Mouse (Mus musculus): Measurements from ENCODE around the gene Npr2. TPM values are rescaled to one million over a fixed set of nuclear protein-coding genes. Genes with fewer than 3 reads are reported as not detected.

Gene Npr2
- polyA plus RNA-seq, 1 experiment from 2014 or later, result 10.8 TPM

DNA sequence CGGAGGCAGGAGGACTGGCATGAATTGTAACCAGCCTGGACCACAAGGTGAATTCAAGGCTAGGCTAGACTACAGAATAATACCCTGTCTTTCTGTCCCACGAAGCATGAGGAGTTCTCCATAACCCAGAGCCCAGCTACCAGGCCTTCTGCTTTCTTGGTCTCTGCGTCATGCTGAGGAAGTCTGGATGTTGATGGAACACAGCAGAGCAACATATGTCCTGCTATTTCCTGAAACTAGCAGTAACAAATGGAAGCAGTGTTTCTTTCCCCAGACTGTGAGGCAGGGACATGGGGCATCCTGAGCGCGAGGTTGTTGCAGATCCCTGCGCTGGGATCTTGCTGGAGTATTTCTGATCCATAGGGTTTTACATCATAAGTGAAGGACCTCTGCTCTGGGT, 46.8 kb downstream of the Npr2 start:
- no peak overlapping the region for H3K4me3 ChIP-seq (ENCODE audit: low read length)
- H3K9ac ChIP-seq (ENCODE audit: low read depth, low read length), result no peak overlapping the region
- no peak overlapping the region for H3K27ac ChIP-seq (ENCODE audit: low read depth, low read length)
- WGBS, result 93% methylated on average over 6 of the region's 6 CpGs
- no peaks in the 10 kb centered on the region for H3K4me1 ChIP-seq (ENCODE audit: control insufficient read depth, insufficient read depth, low read depth, low read length)
- H3K9me3 ChIP-seq (ENCODE audit: control insufficient read depth, low read length), result no peaks in the 10 kb centered on the region
- H3K36me3 ChIP-seq (ENCODE audit: control insufficient read depth, insufficient read depth, low read length), result peaks cover 61% of the 10 kb centered on the region
- H3K4me2 ChIP-seq (ENCODE audit: low read length), result no peak overlapping the region
- no peaks in the 10 kb centered on the region for H3K27me3 ChIP-seq (replicated peaks; ENCODE audit: control insufficient read depth, insufficient read depth, low read length)
- ATAC-seq, result no peak

DNA sequence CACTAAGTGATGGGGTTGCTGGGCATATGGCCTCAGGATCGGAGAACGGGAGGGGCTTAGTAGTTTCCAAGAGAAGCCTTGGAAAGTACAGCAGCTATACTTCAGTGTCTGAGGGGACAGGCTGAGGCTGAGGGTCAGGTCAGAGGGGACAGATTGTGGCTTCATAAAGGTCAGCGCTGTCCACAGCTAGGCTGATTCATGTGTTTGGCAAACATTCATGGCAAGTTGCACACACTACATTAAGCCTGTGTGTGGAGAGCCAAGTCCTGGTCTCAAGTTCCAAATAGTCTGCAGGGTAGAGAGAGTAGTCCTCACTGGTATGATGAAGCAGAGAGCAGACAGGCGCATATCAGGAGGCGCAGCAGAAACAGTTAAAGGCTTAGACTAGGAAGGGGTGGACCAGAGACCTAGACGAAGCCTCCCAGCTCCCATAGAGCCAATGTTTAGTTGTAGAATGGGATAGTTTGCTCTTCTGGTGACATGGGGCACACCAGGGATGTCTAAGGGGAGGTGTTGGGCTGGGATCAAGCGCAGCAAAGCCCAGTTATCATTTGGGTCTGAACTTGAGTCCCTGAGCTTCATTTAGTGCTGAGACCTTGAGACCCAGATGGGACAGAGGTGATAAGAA, 47.8 kb downstream of the Npr2 start:
- Histone ChIP-seq H3K4me1 (ENCODE audit: control insufficient read depth, insufficient read depth, low read depth, low read length) (no peaks in the 10 kb centered on the region), H3K9ac (ENCODE audit: low read depth, low read length) (no peak overlapping the region), H3K9me3 (ENCODE audit: control insufficient read depth, low read length) (no peaks in the 10 kb centered on the region), H3K27me3 (replicated peaks; ENCODE audit: control insufficient read depth, insufficient read depth, low read length) (no peaks in the 10 kb centered on the region), H3K4me2 (ENCODE audit: low read length) (no peak overlapping the region), H3K27ac (ENCODE audit: low read depth, low read length) (no peak overlapping the region), H3K4me3 (ENCODE audit: low read length) (no peak overlapping the region), H3K36me3 (ENCODE audit: control insufficient read depth, insufficient read depth, low read length) (peaks cover 54% of the 10 kb centered on the region)
- WGBS, result 90% methylated on average over 7 of the region's 7 CpGs
- no peak for ATAC-seq

DNA sequence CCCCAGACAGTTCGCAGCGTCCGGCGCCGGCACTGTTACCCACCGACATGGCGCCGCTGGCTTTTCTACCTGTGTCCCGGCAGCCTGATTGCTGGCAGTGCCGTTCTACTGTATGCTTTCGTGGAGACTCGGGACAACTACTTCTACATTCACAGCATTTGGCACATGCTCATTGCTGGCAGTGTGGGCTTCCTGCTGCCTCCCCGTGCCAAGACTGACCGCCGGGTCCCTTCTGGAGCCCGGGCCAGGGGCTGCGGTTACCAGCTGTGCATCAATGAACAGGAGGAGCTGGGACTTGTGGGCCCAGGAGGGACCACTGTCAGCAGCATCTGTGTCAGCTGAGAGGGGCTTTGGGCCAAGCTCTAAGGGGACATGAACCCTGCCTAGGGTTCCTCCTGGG, 58.3 kb downstream of the Npr2 start:
- Histone ChIP-seq H3K4me2 (ENCODE audit: low read length) (no peak overlapping the region), H3K36me3 (ENCODE audit: control insufficient read depth, insufficient read depth, low read length) (peaks cover 26% of the 10 kb centered on the region), H3K4me3 (ENCODE audit: low read length) (no peak overlapping the region), H3K9ac (ENCODE audit: low read depth, low read length) (no peak overlapping the region), H3K27ac (ENCODE audit: low read depth, low read length) (no peak overlapping the region), H3K4me1 (ENCODE audit: control insufficient read depth, insufficient read depth, low read depth, low read length) (no peaks in the 10 kb centered on the region), H3K27me3 (replicated peaks; ENCODE audit: control insufficient read depth, insufficient read depth, low read length) (no peaks in the 10 kb centered on the region), H3K9me3 (ENCODE audit: control insufficient read depth, low read length) (no peaks in the 10 kb centered on the region)
- 89% methylated on average over 17 of the region's 17 CpGs for WGBS
- no peak for ATAC-seq

DNA sequence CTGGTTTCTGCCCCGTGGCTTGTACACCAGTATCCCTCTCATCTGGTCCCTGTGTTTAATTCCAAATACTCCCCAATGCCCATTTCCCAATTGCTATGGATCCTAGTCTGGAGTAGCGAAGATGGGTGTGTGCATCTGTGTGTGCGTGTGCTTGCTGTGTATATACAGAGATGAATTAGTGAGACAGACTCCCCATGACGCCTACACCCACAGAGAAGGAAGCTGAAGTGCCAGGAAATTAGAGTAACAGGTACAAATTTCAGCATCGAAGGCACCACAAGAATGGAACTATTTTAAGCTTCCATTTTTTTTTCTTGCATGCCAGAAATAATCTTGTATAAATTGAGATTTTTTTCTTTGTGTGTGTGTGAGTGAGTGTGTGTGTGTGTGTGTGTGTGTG, 59.3 kb downstream of the Npr2 start:
- no peak for ATAC-seq
- no peaks in the 10 kb centered on the region for H3K27me3 ChIP-seq (replicated peaks; ENCODE audit: control insufficient read depth, insufficient read depth, low read length)
- H3K27ac ChIP-seq (ENCODE audit: low read depth, low read length), result no peak overlapping the region
- no peak overlapping the region for H3K9ac ChIP-seq (ENCODE audit: low read depth, low read length)
- no peaks in the 10 kb centered on the region for H3K9me3 ChIP-seq (ENCODE audit: control insufficient read depth, low read length)
- H3K4me1 ChIP-seq (ENCODE audit: control insufficient read depth, insufficient read depth, low read depth, low read length), result no peaks in the 10 kb centered on the region
- H3K36me3 ChIP-seq (ENCODE audit: control insufficient read depth, insufficient read depth, low read length), result peaks cover 18% of the 10 kb centered on the region
- H3K4me2 ChIP-seq (ENCODE audit: low read length), result no peak overlapping the region
- 89% methylated on average over 5 of the region's 5 CpGs for WGBS
- no peak overlapping the region for H3K4me3 ChIP-seq (ENCODE audit: low read length)

DNA sequence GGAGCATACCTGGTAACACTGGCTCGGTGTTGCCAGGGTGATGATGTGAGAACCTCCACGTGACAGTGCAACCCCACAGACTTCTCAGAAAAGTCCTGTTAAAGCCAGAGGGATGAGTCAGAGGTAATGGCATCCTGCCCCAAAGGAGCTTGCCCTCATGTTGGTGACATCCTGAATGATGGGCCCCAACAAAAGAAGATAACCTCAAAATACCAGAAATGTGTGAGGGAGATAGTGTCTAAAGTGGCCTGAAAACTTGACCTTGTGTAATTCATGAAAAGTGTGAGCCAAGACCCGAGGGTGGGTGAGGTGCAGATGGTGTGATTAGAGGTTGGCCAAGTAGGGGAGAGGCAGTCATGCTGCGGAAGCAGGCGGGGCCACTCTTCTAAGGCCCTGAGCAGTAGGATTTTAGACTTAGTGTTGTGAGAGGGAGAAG, 62.1 kb downstream of the Npr2 start:
- Histone ChIP-seq H3K27me3 (replicated peaks; ENCODE audit: control insufficient read depth, insufficient read depth, low read length) (no peaks in the 10 kb centered on the region), H3K27ac (ENCODE audit: low read depth, low read length) (no peak overlapping the region), H3K4me3 (ENCODE audit: low read length) (no peak overlapping the region), H3K9ac (ENCODE audit: low read depth, low read length) (no peak overlapping the region), H3K9me3 (ENCODE audit: control insufficient read depth, low read length) (no peaks in the 10 kb centered on the region), H3K36me3 (ENCODE audit: control insufficient read depth, insufficient read depth, low read length) (peaks cover 13% of the 10 kb centered on the region), H3K4me1 (ENCODE audit: control insufficient read depth, insufficient read depth, low read depth, low read length) (no peaks in the 10 kb centered on the region), H3K4me2 (ENCODE audit: low read length) (no peak overlapping the region)
- ATAC-seq, result no peak
- WGBS, result 81% methylated on average over 5 of the region's 5 CpGs

DNA sequence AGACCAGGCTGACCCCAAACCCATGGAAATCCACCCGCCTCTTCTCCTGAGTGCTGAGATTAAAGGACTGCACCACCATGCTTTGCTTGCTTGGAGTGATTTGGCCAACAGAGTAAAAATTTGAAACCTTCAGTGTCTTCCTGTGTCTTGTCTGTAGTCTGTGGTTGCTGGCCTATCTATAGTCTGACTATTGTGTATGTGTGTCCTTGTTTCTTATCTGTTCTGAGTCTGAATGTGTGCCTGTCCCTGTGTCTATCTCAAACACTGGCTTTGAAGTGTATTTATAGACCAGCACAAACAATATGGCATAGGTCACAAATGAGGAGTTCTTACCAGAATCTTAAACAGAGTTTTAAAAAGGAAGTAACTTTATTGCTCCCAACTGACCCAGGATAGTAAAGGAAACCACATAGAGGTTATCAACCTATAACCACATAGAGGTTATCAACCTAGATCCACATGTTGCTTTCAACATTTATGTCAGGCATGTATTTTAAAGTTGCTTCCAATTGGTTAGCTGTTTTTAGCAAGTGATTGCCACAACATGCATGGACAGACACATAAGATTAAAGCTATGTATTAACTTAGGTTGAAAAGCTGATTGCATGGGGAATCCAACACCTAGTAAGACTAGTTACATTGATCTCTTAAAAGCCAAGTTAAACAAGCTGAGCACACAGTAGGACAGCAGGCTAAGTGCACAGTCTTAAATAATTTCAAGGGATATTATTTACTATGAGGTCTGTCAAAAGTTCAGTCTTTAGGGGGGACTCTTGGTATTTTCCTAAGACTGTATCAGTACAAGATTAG, 62.9 kb downstream of the Npr2 start:
- Histone ChIP-seq H3K4me3 (ENCODE audit: low read length) (no peak overlapping the region), H3K4me1 (ENCODE audit: control insufficient read depth, insufficient read depth, low read depth, low read length) (no peaks in the 10 kb centered on the region), H3K9me3 (ENCODE audit: control insufficient read depth, low read length) (no peaks in the 10 kb centered on the region), H3K27ac (ENCODE audit: low read depth, low read length) (no peak overlapping the region), H3K9ac (ENCODE audit: low read depth, low read length) (no peak overlapping the region), H3K4me2 (ENCODE audit: low read length) (no peak overlapping the region), H3K27me3 (replicated peaks; ENCODE audit: control insufficient read depth, insufficient read depth, low read length) (no peaks in the 10 kb centered on the region), H3K36me3 (ENCODE audit: control insufficient read depth, insufficient read depth, low read length) (peaks cover 5% of the 10 kb centered on the region)
- no peak for ATAC-seq
- 90% methylated on average over 1 of the region's 1 CpGs for WGBS

DNA sequence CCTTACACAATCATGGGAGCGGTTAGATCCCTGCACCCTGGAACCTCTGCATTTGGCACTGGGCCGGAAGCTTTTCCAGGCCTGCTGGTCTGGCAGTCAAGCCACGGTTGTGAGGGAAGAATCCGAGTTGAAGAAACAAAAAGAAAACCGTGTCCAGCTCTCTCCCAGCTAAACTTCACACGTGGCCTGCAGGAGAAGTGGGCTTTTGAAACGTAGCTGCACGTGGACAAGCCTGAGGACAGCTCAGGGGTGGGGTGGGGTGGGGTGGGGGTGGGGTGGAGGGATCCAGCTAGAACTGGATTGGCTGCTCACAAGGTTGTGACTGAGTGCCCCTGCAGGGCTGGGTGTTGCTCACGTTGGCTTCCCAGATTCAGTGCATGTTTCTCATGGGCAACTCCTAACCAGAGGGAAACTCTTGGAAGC, 63.5 kb downstream of the Npr2 start:
- Histone ChIP-seq H3K27ac (ENCODE audit: low read depth, low read length) (no peak overlapping the region), H3K4me2 (ENCODE audit: low read length) (no peak overlapping the region), H3K9me3 (ENCODE audit: control insufficient read depth, low read length) (no peaks in the 10 kb centered on the region), H3K4me1 (ENCODE audit: control insufficient read depth, insufficient read depth, low read depth, low read length) (no peaks in the 10 kb centered on the region), H3K4me3 (ENCODE audit: low read length) (no peak overlapping the region), H3K27me3 (replicated peaks; ENCODE audit: control insufficient read depth, insufficient read depth, low read length) (no peaks in the 10 kb centered on the region), H3K36me3 (ENCODE audit: control insufficient read depth, insufficient read depth, low read length) (no peaks in the 10 kb centered on the region; the same call in 1 of the 2 replicates), H3K9ac (ENCODE audit: low read depth, low read length) (no peak overlapping the region)
- no peak for ATAC-seq
- 32% methylated on average over 9 of the region's 9 CpGs for WGBS

DNA sequence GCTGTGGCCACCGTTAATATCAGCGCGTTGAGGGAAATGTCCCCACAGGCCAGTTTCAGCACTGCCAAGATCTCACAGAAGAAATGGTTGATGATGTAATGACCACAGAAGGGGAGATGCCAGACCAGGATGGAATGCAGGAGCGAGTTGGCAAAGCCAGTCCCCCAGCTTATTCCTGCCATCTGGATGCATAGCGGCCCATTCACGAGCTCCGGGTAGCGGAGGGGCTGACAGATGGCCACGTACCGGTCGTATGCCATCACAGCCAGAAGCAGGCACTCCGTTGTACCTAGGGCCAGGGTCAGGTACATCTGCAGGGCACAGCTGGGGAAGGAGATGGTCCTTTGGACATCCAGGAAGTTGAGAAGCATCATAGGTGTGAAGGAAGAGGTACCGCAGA, 64.8 kb downstream of the Npr2 start:
- no peak overlapping the region for H3K9ac ChIP-seq (ENCODE audit: low read depth, low read length)
- H3K4me3 ChIP-seq (ENCODE audit: low read length), result no peak overlapping the region
- no peak overlapping the region for H3K4me2 ChIP-seq (ENCODE audit: low read length)
- no peaks in the 10 kb centered on the region for H3K27me3 ChIP-seq (replicated peaks; ENCODE audit: control insufficient read depth, insufficient read depth, low read length)
- ATAC-seq, result 0 out of 2 replicates have a peak, but pooled peaks have one; percentile 16
- H3K36me3 ChIP-seq (ENCODE audit: control insufficient read depth, insufficient read depth, low read length), result no peaks in the 10 kb centered on the region
- no peak overlapping the region for H3K27ac ChIP-seq (ENCODE audit: low read depth, low read length)
- no peaks in the 10 kb centered on the region for H3K9me3 ChIP-seq (ENCODE audit: control insufficient read depth, low read length)
- 83% methylated on average over 13 of the region's 13 CpGs for WGBS
- H3K4me1 ChIP-seq (ENCODE audit: control insufficient read depth, insufficient read depth, low read depth, low read length), result no peaks in the 10 kb centered on the region

DNA sequence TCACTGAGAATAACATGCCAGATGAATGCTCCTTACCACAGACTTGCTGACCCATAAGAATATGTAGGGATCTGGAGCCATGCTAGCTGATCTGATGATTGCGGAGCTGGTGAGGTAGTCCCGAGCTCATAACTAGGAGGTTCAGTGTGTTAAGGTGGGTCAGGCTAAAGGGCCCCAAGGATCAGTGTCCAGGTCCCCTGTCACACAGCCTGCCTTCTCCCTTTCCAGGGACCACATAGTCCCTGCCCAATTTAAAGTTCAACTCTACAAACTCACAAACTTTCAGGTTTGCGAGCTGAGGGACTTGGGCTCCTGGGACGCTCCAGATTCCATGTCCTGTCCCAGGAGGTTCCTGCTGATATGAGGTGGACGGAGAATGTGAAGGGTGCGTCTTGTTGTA, 69.0 kb downstream of the Npr2 start, which contains the start of gene Olfr70:
Gene Olfr70 (minus strand): TSS at position 101 of the 400 bp plus-strand sequence.
- Histone ChIP-seq H3K4me2 (ENCODE audit: low read length) (no peak within 1 kb of the TSS), H3K27me3 (replicated peaks; ENCODE audit: control insufficient read depth, insufficient read depth, low read length) (no peaks in the 10 kb centered on the region; the same call in 1 of the 2 replicates), H3K4me3 (ENCODE audit: low read length) (no peak within 1 kb of the TSS), H3K27ac (ENCODE audit: low read depth, low read length) (no peak within 1 kb of the TSS), H3K9me3 (ENCODE audit: control insufficient read depth, low read length) (no peaks in the 10 kb centered on the region), H3K9ac (ENCODE audit: low read depth, low read length) (no peak within 1 kb of the TSS), H3K36me3 (ENCODE audit: control insufficient read depth, insufficient read depth, low read length) (no peaks in the 10 kb centered on the region), H3K4me1 (ENCODE audit: control insufficient read depth, insufficient read depth, low read depth, low read length) (no peaks in the 10 kb centered on the region)
- WGBS, result 94% methylated on average over 6 of the region's 6 CpGs
- no peak for ATAC-seq

All from hindbrain, embryonic 16.5 days (tissue).